Mouse (Mus musculus) stomach, postnatal 0 days (tissue): Measurements from ENCODE around the gene Corin. TPM values are rescaled to one million over a fixed set of nuclear protein-coding genes. Genes with fewer than 3 reads are reported as not detected.

Experiments used
- ATAC-seq: fragments of 200-750 bp; cut with Nextera tagmentation; 2 replicates; pipeline ENCODE4 v1.8.0; 2017; ENCODE audit not compliant: low FRiP score, low TSS enrichment
- DNase-seq: peaks from one replicate; pipeline ENCODE4 v3.0.0-alpha.2; 2016; ENCODE audit warnings: low spot score
- H3K27ac ChIP-seq: fragments of 300-500 bp; sonication (generic); replicated peaks from 2 replicates; pipeline ENCODE4 v1.5.1; 2014; ENCODE audit warnings: mild to moderate bottlenecking, control low read depth
- H3K27me3 ChIP-seq: fragments of 300-500 bp; sonication (generic); 2 replicates; pipeline ENCODE4 v1.6.1; 2014; ENCODE audit warnings: low read length; ENCODE audit not compliant: control insufficient read depth, insufficient read depth
- H3K36me3 ChIP-seq: fragments of 300-500 bp; sonication (generic); 2 replicates; pipeline ENCODE4 v1.6.1; 2014; ENCODE audit warnings: low read length, mixed read lengths; ENCODE audit not compliant: control insufficient read depth, insufficient read depth
- H3K4me1 ChIP-seq: fragments of 300-500 bp; sonication (generic); replicated peaks from 2 replicates; pipeline ENCODE4 v1.6.1; 2014; ENCODE audit warnings: antibody characterized with exemption; ENCODE audit not compliant: control insufficient read depth, insufficient read depth
- H3K4me2 ChIP-seq: fragments of 300-500 bp; sonication (generic); replicated peaks from 2 replicates; pipeline ENCODE4 v1.6.1; 2014; ENCODE audit warnings: low read depth, mild to moderate bottlenecking, control low read depth, moderate library complexity
- H3K4me3 ChIP-seq: fragments of 300-500 bp; sonication (generic); 2 replicates; pipeline ENCODE4 v1.5.1; 2014; ENCODE audit warnings: low read depth, low read length, control low read depth
- H3K9ac ChIP-seq: fragments of 300-500 bp; sonication (generic); 2 replicates; pipeline ENCODE4 v1.6.1; 2014; ENCODE audit warnings: mild to moderate bottlenecking, low read length, control low read depth, mixed read lengths
- H3K9me3 ChIP-seq: fragments of 300-500 bp; sonication (generic); 2 replicates; pipeline ENCODE4 v1.6.1; 2016; ENCODE audit warnings: low read length; ENCODE audit not compliant: control insufficient read depth
- CTCF ChIP-seq: IDR thresholded peaks from 2 replicates; pipeline ENCODE4 v1.5.1; 2016; ENCODE audit warnings: antibody characterized with exemption, low read depth, mild to moderate bottlenecking, moderate library complexity
- EP300 ChIP-seq: optimal IDR thresholded peaks from 2 replicates; pipeline ENCODE3; 2016; ENCODE audit warnings: antibody characterized with exemption
- WGBS: fragments of 180-500 bp; shearing (Covaris S2); extraction: QIAGEN DNeasy Blood & Tissue Kit; methylation state at CpG from one replicate; pipeline ENCODE4 v1.1.7; 2014; 5-methylcytosine and 5-hydroxymethylcytosine counted together
- polyA plus RNA-seq: library from polyadenylated mRNA; unstranded; fragments of >200 nt; fragmentation: Nextera tagmentation; extraction: Ambion mirVana; gene quantifications from 2 replicates; pipeline ENCODE4 v1.2.1, GENCODE M21; 2015

Gene Corin
- polyA plus RNA-seq, 1 experiment from 2014 or later, result 1.3 TPM

GRCm38 (mm10) chr5:72501763-72502162 is 2.5 kb downstream of the Corin start:
- Histone ChIP-seq H3K9ac (no peak overlapping the region), H3K4me2 (no peak overlapping the region), H3K4me1 (no peaks in the 10 kb centered on the region; the same call in 1 of the 2 replicates), H3K27ac (no peak overlapping the region), H3K9me3 (no peaks in the 10 kb centered on the region), H3K36me3 (no peaks in the 10 kb centered on the region), H3K4me3 (no peak overlapping the region), H3K27me3 (peaks cover 4% of the 10 kb centered on the region; the same call in 1 of the 2 replicates)
- no peak for ATAC-seq
- 56% methylated on average over 3 of the region's 3 CpGs for WGBS
- TF ChIP-seq EP300, result no peak
- no peak for TF ChIP-seq CTCF
- DNase-seq, result no peak

GRCm38 (mm10) chr5:72498271-72498670 is 6.0 kb downstream of the Corin start:
- TF ChIP-seq CTCF, result no peak
- no peak for TF ChIP-seq EP300
- Histone ChIP-seq H3K9ac (no peak overlapping the region), H3K27me3 (no peaks in the 10 kb centered on the region), H3K4me1 (no peaks in the 10 kb centered on the region; the same call in 1 of the 2 replicates), H3K4me3 (no peak overlapping the region), H3K27ac (no peak overlapping the region), H3K9me3 (no peaks in the 10 kb centered on the region), H3K4me2 (no peak overlapping the region), H3K36me3 (no peaks in the 10 kb centered on the region)
- no peak for ATAC-seq
- 69% methylated on average over 10 of the region's 10 CpGs for WGBS
- DNase-seq, result no peak

- TF ChIP-seq CTCF (no peak), EP300 (no peak)
- ATAC-seq (no peak), DNase-seq (no peak)
- Histone ChIP-seq H3K4me3 (no peak overlapping the region), H3K27ac (no peak overlapping the region), H3K4me2 (no peak overlapping the region), H3K36me3 (no peaks in the 10 kb centered on the region), H3K9ac (no peak overlapping the region), H3K27me3 (no peaks in the 10 kb centered on the region), H3K4me1 (no peaks in the 10 kb centered on the region), H3K9me3 (no peaks in the 10 kb centered on the region)
- WGBS, result 78% methylated on average over 4 of the region's 4 CpGs
These were observed 7.5 kb downstream of the Corin start for GRCm38 (mm10) chr5:72496756-72497155.

GRCm38 (mm10) chr5:72493906-72494305 is 10.4 kb downstream of the Corin start:
- no peak overlapping the region for H3K4me3 ChIP-seq
- H3K9me3 ChIP-seq, result no peaks in the 10 kb centered on the region
- DNase-seq, result no peak
- ATAC-seq, result no peak
- H3K9ac ChIP-seq, result no peak overlapping the region
- H3K27ac ChIP-seq, result no peak overlapping the region
- TF ChIP-seq EP300 (no peak), CTCF (no peak)
- WGBS, result 62% methylated on average over 7 of the region's 7 CpGs
- no peaks in the 10 kb centered on the region for H3K27me3 ChIP-seq
- no peaks in the 10 kb centered on the region for H3K4me1 ChIP-seq
- H3K36me3 ChIP-seq, result no peaks in the 10 kb centered on the region
- H3K4me2 ChIP-seq, result no peak overlapping the region

- Histone ChIP-seq H3K27ac (no peak overlapping the region), H3K36me3 (no peaks in the 10 kb centered on the region), H3K4me2 (no peak overlapping the region), H3K9me3 (no peaks in the 10 kb centered on the region), H3K27me3 (no peaks in the 10 kb centered on the region), H3K4me1 (no peaks in the 10 kb centered on the region), H3K4me3 (no peak overlapping the region), H3K9ac (no peak overlapping the region)
- DNase-seq (no peak), ATAC-seq (peak; percentile 38; the same call in 1 of the 2 replicates)
- WGBS, result 26% methylated on average over 2 of the region's 2 CpGs
- TF ChIP-seq EP300 (no peak), CTCF (no peak)
These were observed 13.0 kb downstream of the Corin start for GRCm38 (mm10) chr5:72491232-72491631.

GRCm38 (mm10) chr5:72480456-72480855 is 23.8 kb downstream of the Corin start:
- Histone ChIP-seq H3K36me3 (no peaks in the 10 kb centered on the region), H3K9ac (no peak overlapping the region), H3K4me3 (no peak overlapping the region), H3K27ac (no peak overlapping the region), H3K27me3 (no peaks in the 10 kb centered on the region), H3K4me2 (no peak overlapping the region), H3K9me3 (no peaks in the 10 kb centered on the region), H3K4me1 (no peaks in the 10 kb centered on the region)
- no peak for DNase-seq
- 38% methylated on average over 7 of the region's 7 CpGs for WGBS
- ATAC-seq, result no peak
- TF ChIP-seq EP300, result no peak
- no peak for TF ChIP-seq CTCF
